Mouse (Mus musculus): ENCODE measurements around the gene Bbof1.

DNA sequence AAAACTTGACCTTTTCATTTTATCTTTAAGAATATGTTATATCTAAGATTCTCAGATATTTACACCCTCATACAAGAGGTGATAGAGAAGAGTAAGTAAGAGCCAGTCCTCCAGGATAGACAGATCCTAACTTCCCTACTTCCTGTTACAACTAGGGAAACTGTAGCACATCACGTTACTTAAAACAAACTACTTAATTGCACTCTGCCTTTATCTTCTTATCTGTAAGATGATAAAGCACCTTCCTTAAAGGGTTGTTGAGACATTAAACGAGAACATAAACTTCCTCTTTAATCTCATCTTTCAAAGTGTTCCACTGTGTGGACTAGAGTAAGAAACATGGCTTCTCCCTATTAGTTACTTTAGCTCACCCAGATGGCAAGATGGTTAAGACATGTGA lies 29.8 kb downstream of the Bbof1 start:
- no peak for TF ChIP-seq GATA1 (IDR thresholded peaks at IDR 0.05; ENCODE audit: low read length)
- TF ChIP-seq TAL1 (IDR thresholded peaks at IDR 0.05; ENCODE audit: low read length), result no peak
